Mouse (Mus musculus) fat pad, adult 2 months (tissue): ENCODE measurements around the gene Vmn1r24.
"Not testable (repeated sequence)": the region's sequence is repeated elsewhere in the genome, so short reads cannot be mapped to it uniquely, and the experiment has no call there.

ENCODE experiments used
- DNase-seq: peaks from one replicate; pipeline ENCODE4 v3.0.0-alpha.2; 2011; ENCODE audit warnings: low read depth, low spot score; ENCODE audit errors: extremely low read depth

Gene Vmn1r24

DNA sequence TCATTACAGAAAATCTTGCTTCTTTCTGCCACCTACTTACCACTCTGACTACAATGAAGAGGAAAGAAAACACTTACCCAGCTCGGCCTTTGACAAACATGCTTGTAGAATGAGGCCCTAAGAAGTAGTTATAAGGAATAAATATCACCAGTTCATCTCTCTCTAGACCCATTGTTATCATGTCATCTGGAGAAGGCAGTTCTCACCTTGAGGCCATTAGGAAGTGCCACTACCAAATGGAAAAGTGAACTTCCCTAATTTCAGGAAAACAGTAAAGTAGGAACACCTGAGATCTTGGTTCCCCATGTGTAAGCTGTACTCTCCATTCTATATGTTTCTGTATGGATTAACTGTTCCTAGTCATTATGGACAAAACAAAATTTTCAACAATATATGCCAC, at the start of gene Vmn1r24:
Vmn1r24 (minus strand) TSS at position 101 of the 400 bp plus-strand sequence.
- not testable (repeated sequence) for DNase-seq

DNA sequence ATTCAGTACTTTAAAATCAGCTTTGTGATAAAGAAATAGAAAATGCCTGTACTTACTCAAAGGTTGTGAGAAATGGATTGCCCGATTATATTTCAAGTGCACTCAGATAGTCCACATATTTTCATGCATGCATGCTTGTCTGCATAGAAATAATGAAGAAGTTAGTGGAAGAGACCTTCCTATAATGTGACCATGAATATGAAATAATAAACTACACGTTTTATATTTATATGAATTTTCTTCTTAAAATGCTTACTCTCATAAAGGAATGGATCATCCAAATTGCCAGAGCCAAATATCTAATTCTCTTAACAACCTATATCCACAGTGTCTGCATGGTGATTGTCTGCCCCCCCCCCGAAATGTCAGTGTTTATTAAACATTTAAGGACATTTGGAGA, 19.4 kb upstream of the Vmn1r24 start, which contains the start of gene Vmn1r25:
Vmn1r25 (minus strand) TSS at position 101 of the 400 bp plus-strand sequence.
- DNase-seq: no peak

DNA sequence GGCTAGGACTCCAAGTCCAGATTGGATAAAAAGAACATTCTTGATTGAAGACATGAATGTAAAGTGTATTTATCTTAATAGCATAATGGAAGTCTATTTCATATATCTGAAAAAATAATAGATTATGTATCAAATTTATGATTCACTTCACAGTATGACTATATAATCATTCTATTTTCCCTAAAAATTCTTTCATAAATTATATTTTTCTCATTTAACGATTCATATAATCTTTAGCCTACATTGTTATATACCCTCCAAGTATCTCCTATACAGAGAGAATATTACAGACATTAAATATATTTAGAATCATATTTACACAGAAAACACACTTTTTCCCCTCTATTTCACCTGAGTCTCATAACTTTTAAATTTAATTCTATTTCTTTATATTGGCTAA, 34.6 kb downstream of the Vmn1r24 start, which contains the start of gene Vmn1r23:
Vmn1r23 (minus strand) TSS at position 101 of the 400 bp plus-strand sequence.
- no peak for DNase-seq

GRCm38 (mm10) chr6:57907928-57908327, 53.4 kb downstream of the Vmn1r24 start, which contains the start of gene Vmn1r22:
Gene Vmn1r22 (minus strand): TSS chr6:57908028.
- DNase-seq: no peak
